Mouse (Mus musculus): ENCODE measurements around the gene Sez6l. TPM values are rescaled to one million over a fixed set of nuclear protein-coding genes. Genes with fewer than 3 reads are reported as not detected.

Gene Sez6l
- polyA plus RNA-seq, 1 experiment from 2014 or later = 0.82 TPM

GRCm38 (mm10) chr5:112534146-112534545 lies 42.8 kb downstream of the Sez6l start:
- H3K4me2 ChIP-seq (ENCODE audit: low read depth, low read length) = no peak overlapping the region
- no peaks in the 10 kb centered on the region for H3K36me3 ChIP-seq (ENCODE audit: control insufficient read depth, insufficient read depth, low read length)
- no peak for DNase-seq (ENCODE audit: low spot score)
- no peak overlapping the region for H3K27ac ChIP-seq (replicated peaks; ENCODE audit: low read depth, low read length)
- H3K9me3 ChIP-seq (ENCODE audit: control insufficient read depth, low read length) = 0 out of 2 replicates have a peak, but pooled peaks cover 8% of the 10 kb centered on the region
- no peaks in the 10 kb centered on the region for H3K27me3 ChIP-seq (replicated peaks; ENCODE audit: control insufficient read depth, insufficient read depth, low read length)
- no peaks in the 10 kb centered on the region for H3K4me1 ChIP-seq (ENCODE audit: control insufficient read depth, insufficient read depth, low read length)
- ATAC-seq (ENCODE audit: low read depth) = no peak
- no peak overlapping the region for H3K9ac ChIP-seq (ENCODE audit: low read depth, low read length)
- H3K4me3 ChIP-seq (ENCODE audit: low read depth, low read length) = no peak overlapping the region
- 41% methylated on average over 11 of the region's 11 CpGs for WGBS

- Histone ChIP-seq H3K9ac (ENCODE audit: low read depth, low read length) (no peak overlapping the region), H3K4me3 (ENCODE audit: low read depth, low read length) (no peak overlapping the region), H3K36me3 (ENCODE audit: control insufficient read depth, insufficient read depth, low read length) (no peaks in the 10 kb centered on the region), H3K4me1 (ENCODE audit: control insufficient read depth, insufficient read depth, low read length) (no peaks in the 10 kb centered on the region), H3K9me3 (ENCODE audit: control insufficient read depth, low read length) (0 out of 2 replicates have a peak, but pooled peaks cover 5% of the 10 kb centered on the region), H3K27me3 (replicated peaks; ENCODE audit: control insufficient read depth, insufficient read depth, low read length) (no peaks in the 10 kb centered on the region), H3K4me2 (ENCODE audit: low read depth, low read length) (no peak overlapping the region), H3K27ac (replicated peaks; ENCODE audit: low read depth, low read length) (no peak overlapping the region)
- ATAC-seq (ENCODE audit: low read depth) (no peak), DNase-seq (ENCODE audit: low spot score) (no peak)
- 56% methylated on average over 16 of the region's 16 CpGs for WGBS
Measured at GRCm38 (mm10) chr5:112533312-112534075, 43.5 kb downstream of the Sez6l start.

- no peaks in the 10 kb centered on the region for H3K4me1 ChIP-seq (ENCODE audit: control insufficient read depth, insufficient read depth, low read length)
- 75% methylated on average over 5 of the region's 5 CpGs for WGBS
Measured at GRCm38 (mm10) chr5:112532894-112533293, 44.1 kb downstream of the Sez6l start.

GRCm38 (mm10) chr5:112532210-112532609 lies 44.8 kb downstream of the Sez6l start:
- Histone ChIP-seq H3K36me3 (ENCODE audit: control insufficient read depth, insufficient read depth, low read length) (no peaks in the 10 kb centered on the region), H3K27me3 (replicated peaks; ENCODE audit: control insufficient read depth, insufficient read depth, low read length) (no peaks in the 10 kb centered on the region), H3K4me2 (ENCODE audit: low read depth, low read length) (no peak overlapping the region), H3K9ac (ENCODE audit: low read depth, low read length) (no peak overlapping the region), H3K27ac (replicated peaks; ENCODE audit: low read depth, low read length) (no peak overlapping the region), H3K9me3 (ENCODE audit: control insufficient read depth, low read length) (0 out of 2 replicates have a peak, but pooled peaks cover 5% of the 10 kb centered on the region), H3K4me3 (ENCODE audit: low read depth, low read length) (no peak overlapping the region), H3K4me1 (ENCODE audit: control insufficient read depth, insufficient read depth, low read length) (no peaks in the 10 kb centered on the region)
- ATAC-seq (ENCODE audit: low read depth) = no peak
- DNase-seq (ENCODE audit: low spot score) = no peak
- 74% methylated on average over 8 of the region's 8 CpGs for WGBS

More at GRCm38 (mm10) chr5:112532894-112533293, 44.1 kb downstream of the Sez6l start:
- ATAC-seq (ENCODE audit: low read depth) = no peak
- Histone ChIP-seq H3K27ac (replicated peaks; ENCODE audit: low read depth, low read length) (no peak overlapping the region), H3K4me3 (ENCODE audit: low read depth, low read length) (no peak overlapping the region), H3K36me3 (ENCODE audit: control insufficient read depth, insufficient read depth, low read length) (no peaks in the 10 kb centered on the region), H3K9me3 (ENCODE audit: control insufficient read depth, low read length) (0 out of 2 replicates have a peak, but pooled peaks cover 5% of the 10 kb centered on the region), H3K4me2 (ENCODE audit: low read depth, low read length) (no peak overlapping the region), H3K9ac (ENCODE audit: low read depth, low read length) (no peak overlapping the region), H3K27me3 (replicated peaks; ENCODE audit: control insufficient read depth, insufficient read depth, low read length) (no peaks in the 10 kb centered on the region)
- no peak for DNase-seq (ENCODE audit: low spot score)

- no peak for DNase-seq (ENCODE audit: low spot score)
- ATAC-seq (ENCODE audit: low read depth) = no peak
- WGBS = 68% methylated on average over 8 of the region's 8 CpGs
Measured at GRCm38 (mm10) chr5:112531111-112531510, 45.9 kb downstream of the Sez6l start.

GRCm38 (mm10) chr5:112526936-112527335 lies 50.0 kb downstream of the Sez6l start:
- no peak overlapping the region for H3K27ac ChIP-seq (replicated peaks; ENCODE audit: low read depth, low read length)
- H3K4me2 ChIP-seq (ENCODE audit: low read depth, low read length) = no peak overlapping the region
- H3K4me3 ChIP-seq (ENCODE audit: low read depth, low read length) = no peak overlapping the region
- DNase-seq (ENCODE audit: low spot score) (no peak), ATAC-seq (ENCODE audit: low read depth) (no peak)
- H3K4me1 ChIP-seq (ENCODE audit: control insufficient read depth, insufficient read depth, low read length) = no peaks in the 10 kb centered on the region
- H3K36me3 ChIP-seq (ENCODE audit: control insufficient read depth, insufficient read depth, low read length) = no peaks in the 10 kb centered on the region
- H3K9ac ChIP-seq (ENCODE audit: low read depth, low read length) = no peak overlapping the region
- H3K27me3 ChIP-seq (replicated peaks; ENCODE audit: control insufficient read depth, insufficient read depth, low read length) = no peaks in the 10 kb centered on the region
- H3K9me3 ChIP-seq (ENCODE audit: control insufficient read depth, low read length) = no peaks in the 10 kb centered on the region
- WGBS = 79% methylated on average over 19 of the region's 19 CpGs

More at GRCm38 (mm10) chr5:112531111-112531510, 45.9 kb downstream of the Sez6l start:
- no peak overlapping the region for H3K27ac ChIP-seq (replicated peaks; ENCODE audit: low read depth, low read length)
- no peaks in the 10 kb centered on the region for H3K27me3 ChIP-seq (replicated peaks; ENCODE audit: control insufficient read depth, insufficient read depth, low read length)
- H3K36me3 ChIP-seq (ENCODE audit: control insufficient read depth, insufficient read depth, low read length) = no peaks in the 10 kb centered on the region
- no peaks in the 10 kb centered on the region for H3K4me1 ChIP-seq (ENCODE audit: control insufficient read depth, insufficient read depth, low read length)
- no peak overlapping the region for H3K9ac ChIP-seq (ENCODE audit: low read depth, low read length)
- H3K9me3 ChIP-seq (ENCODE audit: control insufficient read depth, low read length) = 0 out of 2 replicates have a peak, but pooled peaks cover 5% of the 10 kb centered on the region
- H3K4me3 ChIP-seq (ENCODE audit: low read depth, low read length) = no peak overlapping the region
- H3K4me2 ChIP-seq (ENCODE audit: low read depth, low read length) = no peak overlapping the region

GRCm38 (mm10) chr5:112526435-112526834 lies 50.5 kb downstream of the Sez6l start:
- H3K27ac ChIP-seq (replicated peaks; ENCODE audit: low read depth, low read length) = no peak overlapping the region
- no peak overlapping the region for H3K4me2 ChIP-seq (ENCODE audit: low read depth, low read length)
- peaks cover 4% of the 10 kb centered on the region; the same call in 1 of the 2 replicates for H3K4me1 ChIP-seq (ENCODE audit: control insufficient read depth, insufficient read depth, low read length)
- DNase-seq (ENCODE audit: low spot score) (no peak), ATAC-seq (ENCODE audit: low read depth) (no peak)
- no peaks in the 10 kb centered on the region for H3K27me3 ChIP-seq (replicated peaks; ENCODE audit: control insufficient read depth, insufficient read depth, low read length)
- WGBS = 65% methylated on average over 7 of the region's 7 CpGs
- H3K9ac ChIP-seq (ENCODE audit: low read depth, low read length) = no peak overlapping the region
- H3K36me3 ChIP-seq (ENCODE audit: control insufficient read depth, insufficient read depth, low read length) = no peaks in the 10 kb centered on the region
- H3K4me3 ChIP-seq (ENCODE audit: low read depth, low read length) = no peak overlapping the region
- H3K9me3 ChIP-seq (ENCODE audit: control insufficient read depth, low read length) = no peaks in the 10 kb centered on the region

GRCm38 (mm10) chr5:112525980-112526379 lies 51.0 kb downstream of the Sez6l start:
- WGBS = 81% methylated on average over 3 of the region's 3 CpGs

GRCm38 (mm10) chr5:112525271-112525670 lies 51.7 kb downstream of the Sez6l start:
- Histone ChIP-seq H3K4me3 (ENCODE audit: low read depth, low read length) (no peak overlapping the region), H3K9ac (ENCODE audit: low read depth, low read length) (no peak overlapping the region), H3K9me3 (ENCODE audit: control insufficient read depth, low read length) (no peaks in the 10 kb centered on the region), H3K36me3 (ENCODE audit: control insufficient read depth, insufficient read depth, low read length) (no peaks in the 10 kb centered on the region), H3K4me1 (ENCODE audit: control insufficient read depth, insufficient read depth, low read length) (peaks cover 14% of the 10 kb centered on the region; the same call in 1 of the 2 replicates), H3K4me2 (ENCODE audit: low read depth, low read length) (no peak overlapping the region), H3K27me3 (replicated peaks; ENCODE audit: control insufficient read depth, insufficient read depth, low read length) (no peaks in the 10 kb centered on the region), H3K27ac (replicated peaks; ENCODE audit: low read depth, low read length) (no peak overlapping the region)
- no peak for DNase-seq (ENCODE audit: low spot score)
- ATAC-seq (ENCODE audit: low read depth) = no peak
- 59% methylated on average over 5 of the region's 5 CpGs for WGBS

More at GRCm38 (mm10) chr5:112525980-112526379, 51.0 kb downstream of the Sez6l start:
- Histone ChIP-seq H3K9ac (ENCODE audit: low read depth, low read length) (no peak overlapping the region), H3K27ac (replicated peaks; ENCODE audit: low read depth, low read length) (no peak overlapping the region), H3K4me2 (ENCODE audit: low read depth, low read length) (no peak overlapping the region), H3K4me3 (ENCODE audit: low read depth, low read length) (no peak overlapping the region), H3K36me3 (ENCODE audit: control insufficient read depth, insufficient read depth, low read length) (no peaks in the 10 kb centered on the region), H3K9me3 (ENCODE audit: control insufficient read depth, low read length) (no peaks in the 10 kb centered on the region), H3K27me3 (replicated peaks; ENCODE audit: control insufficient read depth, insufficient read depth, low read length) (no peaks in the 10 kb centered on the region), H3K4me1 (ENCODE audit: control insufficient read depth, insufficient read depth, low read length) (peaks cover 9% of the 10 kb centered on the region; the same call in 1 of the 2 replicates)
- ATAC-seq (ENCODE audit: low read depth) (no peak), DNase-seq (ENCODE audit: low spot score) (no peak)
